8 mouse cellular contexts compared by ENCODE assay signal in genomic region chr5:125103396-125103795, GRCm38 (mm10).
A peak's percentile ranks its signal among the peaks of the same experiment; 100 is the strongest.
DNase-seq lines count a peak whose midpoint lies in the region; ATAC-seq lines count a peak whose summit lies in the region.

No protein-coding gene starts in this region.

- 0 out of 2 replicates have a peak, but pooled peaks have one; percentile 17 for ATAC-seq in midbrain, embryonic 11.5 days (ENCODE audit: low FRiP score)

- peaks cover 65% of the 10 kb centered on the region for H3K4me1 ChIP-seq in heart, embryonic 10.5 days
- H3K4me1 ChIP-seq in hindbrain, embryonic 10.5 days (replicated peaks) = peaks cover 28% of the 10 kb centered on the region
- H3K4me1 ChIP-seq in midbrain, embryonic 11.5 days (ENCODE audit: control insufficient read depth, insufficient read depth, low read length) = peaks cover 15% of the 10 kb centered on the region

- no peak for DNase-seq in heart, embryonic 10.5 days (ENCODE audit: low spot score)
- no peak for DNase-seq in heart, adult 9 months (ENCODE audit: low spot score in 2 of 2)
- peak; percentile 14 for DNase-seq in ES-CJ7 (ENCODE audit: low read depth, low spot score)
- DNase-seq in hindbrain, embryonic 10.5 days (ENCODE audit: low spot score) = no peak
- DNase-seq in midbrain, embryonic 11.5 days (ENCODE audit: low spot score, missing footprints) = no peak
- no peak for DNase-seq in layer of hippocampus, adult 9-10 months (ENCODE audit: low spot score)
- no peak for DNase-seq in kidney, postnatal 36 days
- DNase-seq in spleen, adult 12 weeks (ENCODE audit: low spot score) = no peak

- WGBS in heart, embryonic 10.5 days = 22% methylated on average over 6 of the region's 6 CpGs
- 26% methylated on average over 6 of the region's 6 CpGs for WGBS in hindbrain, embryonic 10.5 days
- 25% methylated on average over 6 of the region's 6 CpGs for WGBS in midbrain, embryonic 11.5 days

- H3K9me3 ChIP-seq in heart, embryonic 10.5 days = no peaks in the 10 kb centered on the region
- 0 out of 2 replicates have a peak, but pooled peaks cover 6% of the 10 kb centered on the region for H3K9me3 ChIP-seq in hindbrain, embryonic 10.5 days
- H3K9me3 ChIP-seq in midbrain, embryonic 11.5 days (ENCODE audit: control insufficient read depth, low read length) = no peaks in the 10 kb centered on the region; the same call in 1 of the 2 replicates

- no peaks in the 10 kb centered on the region for H3K27me3 ChIP-seq in heart, embryonic 10.5 days (ENCODE audit: insufficient read depth, poor library complexity, severe bottlenecking)
- H3K27me3 ChIP-seq in hindbrain, embryonic 10.5 days (ENCODE audit: insufficient read depth, poor library complexity, severe bottlenecking) = no peaks in the 10 kb centered on the region
- no peaks in the 10 kb centered on the region for H3K27me3 ChIP-seq in midbrain, embryonic 11.5 days (ENCODE audit: control insufficient read depth, insufficient read depth, low read length)

- no peak overlapping the region for H3K9ac ChIP-seq in midbrain, embryonic 11.5 days (ENCODE audit: low read length)

- H3K4me3 ChIP-seq in heart, embryonic 10.5 days = 0 out of 2 replicates have a peak overlapping the region, but pooled peaks have one; percentile 6
- H3K4me3 ChIP-seq in hindbrain, embryonic 10.5 days = no peak overlapping the region
- H3K4me3 ChIP-seq in midbrain, embryonic 11.5 days (ENCODE audit: low read depth, low read length) = no peak overlapping the region

- no peak overlapping the region for H3K4me2 ChIP-seq in midbrain, embryonic 11.5 days

- peak overlapping the region; percentile 52; the same call in 1 of the 2 replicates for H3K27ac ChIP-seq in heart, embryonic 10.5 days
- peak overlapping the region; percentile 66 for H3K27ac ChIP-seq in hindbrain, embryonic 10.5 days
- H3K27ac ChIP-seq in midbrain, embryonic 11.5 days (ENCODE audit: low read depth, low read length) = no peak overlapping the region; the same call in 1 of the 2 replicates

- peaks cover 86% of the 10 kb centered on the region for H3K36me3 ChIP-seq in heart, embryonic 10.5 days
- H3K36me3 ChIP-seq in hindbrain, embryonic 10.5 days = peaks cover 98% of the 10 kb centered on the region
- peaks cover 8% of the 10 kb centered on the region for H3K36me3 ChIP-seq in midbrain, embryonic 11.5 days (ENCODE audit: control insufficient read depth, insufficient read depth, low read length)
